Mouse (Mus musculus) T-helper 17 cell (primary cell): ENCODE results near the gene Gm42417.
"Not testable (repeated sequence)": the region's sequence is repeated elsewhere in the genome, so short reads cannot be mapped to it uniquely, and the experiment has no call there.

Experiments used
- in situ Hi-C, 2 experiments: fragments of 300-600 bp; cut with MboI, MseI; formaldehyde crosslinking; loops; 1 replicate in 1 of 2; 2 replicates in 1 of 2; pipeline ENCODE4 v1.15.1; 2025; ENCODE audit warnings: high pct_unique_total_duplicates in 2 of 2

The Gm42417 gene

GRCm38 (mm10) chr1:36546888-36547471 lies 7.8 kb upstream of the Gm42417 start, which contains the start of gene Ankrd39:
Gene Ankrd39 (minus strand): TSS chr1:36547445.
- in situ Hi-C loops = loop anchor here in 1 of 2 experiments (5.0 kb wide), 1 partner anchor 85 kb away; no protein-coding TSS in a partner anchor

- in situ Hi-C loops = loop anchor here in 1 of 2 experiments (5.0 kb wide), 1 partner anchor 86 kb away; no protein-coding TSS in a partner anchor
These were observed 6.8 kb upstream of the Gm42417 start for GRCm38 (mm10) chr1:36545845-36546600.

GRCm38 (mm10) chr1:36545382-36545781 lies 6.2 kb upstream of the Gm42417 start:
- in situ Hi-C loops = loop anchor here in 1 of 2 experiments (5.0 kb wide), 1 partner anchor 87 kb away; no protein-coding TSS in a partner anchor

- in situ Hi-C loops = no loop called here
These were observed 3.7 kb upstream of the Gm42417 start for GRCm38 (mm10) chr1:36542925-36543324.

GRCm38 (mm10) chr1:36541844-36542243 lies 2.6 kb upstream of the Gm42417 start:
- in situ Hi-C loops = no loop called here

- in situ Hi-C loops = no loop called here
These were observed 1.6 kb upstream of the Gm42417 start for GRCm38 (mm10) chr1:36540807-36541206.

- in situ Hi-C loops = no loop called here
These were observed 903 bp upstream of the Gm42417 start for GRCm38 (mm10) chr1:36540132-36540531.

GRCm38 (mm10) chr1:36538727-36539126 lies 502 bp downstream of the Gm42417 start:
- in situ Hi-C loops = no loop called here

GRCm38 (mm10) chr1:36536783-36537182 lies 2.4 kb downstream of the Gm42417 start, which contains the start of gene Ankrd23:
Gene Ankrd23 (minus strand): TSS chr1:36536883.
- in situ Hi-C loops = not testable (repeated sequence)

- in situ Hi-C loops = no loop called here
These were observed 2.9 kb downstream of the Gm42417 start for GRCm38 (mm10) chr1:36536397-36536728.

- in situ Hi-C loops = no loop called here
These were observed 3.5 kb downstream of the Gm42417 start for GRCm38 (mm10) chr1:36535477-36536396.

GRCm38 (mm10) chr1:36534595-36535058 lies 4.6 kb downstream of the Gm42417 start:
- in situ Hi-C loops = no loop called here

GRCm38 (mm10) chr1:36533546-36533945 lies 5.7 kb downstream of the Gm42417 start:
- in situ Hi-C loops = no loop called here

- in situ Hi-C loops = no loop called here
These were observed 7.8 kb downstream of the Gm42417 start for GRCm38 (mm10) chr1:36531461-36531860.

- in situ Hi-C loops = no loop called here
These were observed 8.3 kb downstream of the Gm42417 start for GRCm38 (mm10) chr1:36530962-36531361.

GRCm38 (mm10) chr1:36530485-36530884 lies 8.7 kb downstream of the Gm42417 start:
- in situ Hi-C loops = no loop called here

GRCm38 (mm10) chr1:36529875-36530274 lies 9.4 kb downstream of the Gm42417 start:
- in situ Hi-C loops = no loop called here

- in situ Hi-C loops = no loop called here
These were observed 10.0 kb downstream of the Gm42417 start for GRCm38 (mm10) chr1:36529274-36529673.

- in situ Hi-C loops = no loop called here
These were observed 10.9 kb downstream of the Gm42417 start for GRCm38 (mm10) chr1:36528351-36528750.

GRCm38 (mm10) chr1:36526903-36527302 lies 12.3 kb downstream of the Gm42417 start:
- in situ Hi-C loops = no loop called here

GRCm38 (mm10) chr1:36525774-36526173 lies 13.5 kb downstream of the Gm42417 start:
- in situ Hi-C loops = no loop called here

GRCm38 (mm10) chr1:36524058-36524457 lies 15.2 kb downstream of the Gm42417 start:
- in situ Hi-C loops = no loop called here
